Mouse (Mus musculus): ENCODE results near the gene Agpat4. TPM values are rescaled to one million over a fixed set of nuclear protein-coding genes. Genes with fewer than 3 reads are reported as not detected.

Gene Agpat4
- total RNA-seq, 1 experiment: 45.7 TPM

GRCm38 (mm10) chr17:12163403-12163802 lies 44.9 kb downstream of the Agpat4 start:
- in situ Hi-C loops (cut with MboI; ENCODE audit: low sequenced_read_pairs in 2 of 2, unreplicated experiment in 2 of 2): no loop called here
- Histone ChIP-seq H3K27ac (ENCODE audit: insufficient read depth, low read depth, low read length, poor library complexity, severe bottlenecking) (no peak overlapping the region), H3K4me3 (ENCODE audit: insufficient read depth in 1 of 2, low read depth in 1 of 2, low read length in 2 of 2, poor library complexity in 1 of 2, severe bottlenecking in 1 of 2) (no peak overlapping the region), H3K9ac (ENCODE audit: insufficient read depth, low read depth, low read length, poor library complexity, severe bottlenecking) (no peak overlapping the region), H3K36me3 (ENCODE audit: control insufficient read depth, insufficient read depth, low read length, poor library complexity, severe bottlenecking) (peaks cover 10% of the 10 kb centered on the region; the same call in 1 of the 2 replicates), H3K4me1 (ENCODE audit: control insufficient read depth in 2 of 2, insufficient read depth in 2 of 2, low read length in 2 of 2, poor library complexity in 1 of 2) (peaks cover 15 to 25% of the 10 kb centered on the region in 2 experiments), H3K9me3 (ENCODE audit: control insufficient read depth, insufficient read depth, low read depth, low read length) (no peaks in the 10 kb centered on the region)
- TF ChIP-seq ZC3H11A (IDR thresholded peaks at IDR 0.05; ENCODE audit: borderline replicate concordance, low read depth, low read length) (no peak), HCFC1 (IDR thresholded peaks at IDR 0.05; ENCODE audit: borderline replicate concordance, insufficient read depth, low read length) (no peak), CHD2 (IDR thresholded peaks at IDR 0.05; ENCODE audit: low read depth, low read length) (no peak), ZNF384 (IDR thresholded peaks at IDR 0.05; ENCODE audit: low read depth, low read length) (no peak), MAFK (IDR thresholded peaks at IDR 0.05; ENCODE audit: insufficient read depth, low read depth, low read length) (no peak)
- DNase-seq (ENCODE audit: low read depth, low spot score): no peak

GRCm38 (mm10) chr17:12163903-12164302 lies 45.4 kb downstream of the Agpat4 start:
- DNase-seq (ENCODE audit: low read depth, low spot score): no peak
- no peak overlapping the region for H3K4me3 ChIP-seq (ENCODE audit: insufficient read depth in 1 of 2, low read depth in 1 of 2, low read length in 2 of 2, poor library complexity in 1 of 2, severe bottlenecking in 1 of 2)
- H3K9ac ChIP-seq (ENCODE audit: insufficient read depth, low read depth, low read length, poor library complexity, severe bottlenecking): no peak overlapping the region
- no peak for TF ChIP-seq ZNF384 (IDR thresholded peaks at IDR 0.05; ENCODE audit: low read depth, low read length)
- TF ChIP-seq MAFK (IDR thresholded peaks at IDR 0.05; ENCODE audit: insufficient read depth, low read depth, low read length): no peak
- TF ChIP-seq HCFC1 (IDR thresholded peaks at IDR 0.05; ENCODE audit: borderline replicate concordance, insufficient read depth, low read length): no peak
- TF ChIP-seq ZC3H11A (IDR thresholded peaks at IDR 0.05; ENCODE audit: borderline replicate concordance, low read depth, low read length): no peak
- TF ChIP-seq CHD2 (IDR thresholded peaks at IDR 0.05; ENCODE audit: low read depth, low read length): no peak
- H3K36me3 ChIP-seq (ENCODE audit: control insufficient read depth, insufficient read depth, low read length, poor library complexity, severe bottlenecking): peaks cover 10% of the 10 kb centered on the region; the same call in 1 of the 2 replicates
- H3K9me3 ChIP-seq (ENCODE audit: control insufficient read depth, insufficient read depth, low read depth, low read length): no peaks in the 10 kb centered on the region
- peaks cover 14 to 21% of the 10 kb centered on the region in 2 experiments for H3K4me1 ChIP-seq (ENCODE audit: control insufficient read depth in 2 of 2, insufficient read depth in 2 of 2, low read length in 2 of 2, poor library complexity in 1 of 2)
- in situ Hi-C loops (cut with MboI; ENCODE audit: low sequenced_read_pairs in 2 of 2, unreplicated experiment in 2 of 2): no loop called here
- no peak overlapping the region for H3K27ac ChIP-seq (ENCODE audit: insufficient read depth, low read depth, low read length, poor library complexity, severe bottlenecking)

GRCm38 (mm10) chr17:12164507-12164906 lies 46.0 kb downstream of the Agpat4 start:
- no peak for TF ChIP-seq ZNF384 (IDR thresholded peaks at IDR 0.05; ENCODE audit: low read depth, low read length)
- TF ChIP-seq MAFK (IDR thresholded peaks at IDR 0.05; ENCODE audit: insufficient read depth, low read depth, low read length): no peak
- TF ChIP-seq HCFC1 (IDR thresholded peaks at IDR 0.05; ENCODE audit: borderline replicate concordance, insufficient read depth, low read length): no peak
- no peak for DNase-seq (ENCODE audit: low read depth, low spot score)
- Histone ChIP-seq H3K9me3 (ENCODE audit: control insufficient read depth, insufficient read depth, low read depth, low read length) (no peaks in the 10 kb centered on the region), H3K27ac (ENCODE audit: insufficient read depth, low read depth, low read length, poor library complexity, severe bottlenecking) (no peak overlapping the region), H3K9ac (ENCODE audit: insufficient read depth, low read depth, low read length, poor library complexity, severe bottlenecking) (no peak overlapping the region), H3K4me3 (ENCODE audit: insufficient read depth in 1 of 2, low read depth in 1 of 2, low read length in 2 of 2, poor library complexity in 1 of 2, severe bottlenecking in 1 of 2) (no peak overlapping the region), H3K36me3 (ENCODE audit: control insufficient read depth, insufficient read depth, low read length, poor library complexity, severe bottlenecking) (peaks cover 12% of the 10 kb centered on the region; the same call in 1 of the 2 replicates), H3K4me1 (ENCODE audit: control insufficient read depth in 2 of 2, insufficient read depth in 2 of 2, low read length in 2 of 2, poor library complexity in 1 of 2) (peaks cover 12 to 17% of the 10 kb centered on the region in 2 experiments)
- in situ Hi-C loops (cut with MboI; ENCODE audit: low sequenced_read_pairs in 2 of 2, unreplicated experiment in 2 of 2): no loop called here

GRCm38 (mm10) chr17:12165009-12165695 lies 46.6 kb downstream of the Agpat4 start:
- Histone ChIP-seq H3K9ac (ENCODE audit: insufficient read depth, low read depth, low read length, poor library complexity, severe bottlenecking) (no peak overlapping the region), H3K4me3 (ENCODE audit: insufficient read depth in 1 of 2, low read depth in 1 of 2, low read length in 2 of 2, poor library complexity in 1 of 2, severe bottlenecking in 1 of 2) (no peak overlapping the region), H3K4me1 (ENCODE audit: control insufficient read depth in 2 of 2, insufficient read depth in 2 of 2, low read length in 2 of 2, poor library complexity in 1 of 2) (peaks cover 12% of the 10 kb centered on the region in 2 experiments), H3K36me3 (ENCODE audit: control insufficient read depth, insufficient read depth, low read length, poor library complexity, severe bottlenecking) (peaks cover 12% of the 10 kb centered on the region; the same call in 1 of the 2 replicates), H3K9me3 (ENCODE audit: control insufficient read depth, insufficient read depth, low read depth, low read length) (no peaks in the 10 kb centered on the region), H3K27ac (ENCODE audit: insufficient read depth, low read depth, low read length, poor library complexity, severe bottlenecking) (no peak overlapping the region)
- in situ Hi-C loops (cut with MboI; ENCODE audit: low sequenced_read_pairs in 2 of 2, unreplicated experiment in 2 of 2): no loop called here
- TF ChIP-seq MAFK (IDR thresholded peaks at IDR 0.05; ENCODE audit: insufficient read depth, low read depth, low read length) (no peak), HCFC1 (IDR thresholded peaks at IDR 0.05; ENCODE audit: borderline replicate concordance, insufficient read depth, low read length) (no peak), CHD2 (IDR thresholded peaks at IDR 0.05; ENCODE audit: low read depth, low read length) (no peak), ZNF384 (IDR thresholded peaks at IDR 0.05; ENCODE audit: low read depth, low read length) (no peak), ZC3H11A (IDR thresholded peaks at IDR 0.05; ENCODE audit: borderline replicate concordance, low read depth, low read length) (no peak)
- no peak for DNase-seq (ENCODE audit: low read depth, low spot score)

Measured in ES-E14 (cell line).